In the genomic region with DNA sequence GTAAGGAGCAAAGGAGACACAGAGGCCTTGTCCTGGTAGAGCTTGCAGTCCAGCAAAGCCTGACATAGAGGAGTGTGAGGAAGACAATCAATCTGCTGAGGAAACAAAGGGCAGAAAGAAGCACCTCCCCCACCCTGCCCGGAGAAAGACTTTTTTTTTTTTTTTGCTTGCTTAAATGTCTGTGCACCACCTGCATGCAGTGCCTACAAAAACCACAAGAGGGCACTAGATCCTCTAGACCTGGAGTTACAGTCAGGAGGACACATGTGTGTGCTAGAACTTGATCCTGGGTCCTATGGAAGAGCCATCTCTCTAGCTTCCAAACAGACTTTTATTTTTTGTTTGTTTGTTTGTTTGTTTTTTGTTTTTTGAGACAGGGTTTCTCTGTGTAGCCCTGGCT, we compare ENCODE assay signal across 8 mouse cellular contexts. TPM values are rescaled to one million over a fixed set of nuclear protein-coding genes. Genes with fewer than 3 reads are reported as not detected.
A peak's percentile ranks its signal among the peaks of the same experiment; 100 is the strongest.
DNase-seq lines count a peak whose midpoint lies in the region; ATAC-seq and TF ChIP-seq lines count a peak whose summit lies in the region.

No protein-coding gene starts in this region.

- TF ChIP-seq CTCF in liver, adult 2 months (IDR thresholded peaks at IDR 0.05; ENCODE audit: low read depth, low read length): peak; percentile 39; the same call in 1 of the 2 replicates

- no peak overlapping the region for H3K4me3 ChIP-seq in liver, adult 2 months (ENCODE audit: insufficient read depth, low read depth, low read length)

- no peak overlapping the region for H3K9ac ChIP-seq in liver, adult 2 months (ENCODE audit: low read depth, low read length)

- TF ChIP-seq POLR2A in liver, adult 2 months (IDR thresholded peaks at IDR 0.05; ENCODE audit: extremely low read depth, insufficient read depth, low read length): no peak

- peak; percentile 60 for DNase-seq in cerebellum, adult 9-11 months
- DNase-seq in left cerebral cortex, postnatal 4 days: peak; percentile 74
- DNase-seq in left cerebral cortex, postnatal 36 days (ENCODE audit: low spot score in 2 of 2): no peak
- DNase-seq in c-Kit-negative CD71-positive TER-119-positive erythroid progenitor cells, embryonic 14.5 days (ENCODE audit: low read depth, low spot score): peak; percentile 67
- peak; percentile 58 for DNase-seq in liver, adult 2 months (ENCODE audit: extremely low read depth, low read depth, low spot score)
- DNase-seq in splenic B cell, adult 2 months (ENCODE audit: low read depth, low spot score): peak; percentile 88
- no peak for DNase-seq in left cerebral cortex, adult 9 months (ENCODE audit: low spot score in 2 of 2)

- H3K27me3 ChIP-seq in liver, adult 2 months (ENCODE audit: control insufficient read depth, insufficient read depth, low read length): no peaks in the 10 kb centered on the region
- H3K27me3 ChIP-seq in splenic B cell, adult 2 months (ENCODE audit: control insufficient read depth, insufficient read depth, low read length, poor library complexity, severe bottlenecking): no peaks in the 10 kb centered on the region

- no peak for ATAC-seq in cerebellum, adult (ENCODE audit: insufficient number of reproducible peaks, low FRiP score, low TSS enrichment)

- no peak overlapping the region for H3K27ac ChIP-seq in liver, adult 2 months (replicated peaks; ENCODE audit: insufficient read depth, low read depth, low read length)

- H3K36me3 ChIP-seq in liver, adult 2 months (ENCODE audit: control insufficient read depth, insufficient read depth, low read length): no peaks in the 10 kb centered on the region
- no peaks in the 10 kb centered on the region for H3K36me3 ChIP-seq in splenic B cell, adult 2 months (ENCODE audit: control insufficient read depth, insufficient read depth, low read length, poor library complexity, severe bottlenecking)

- 17% methylated on average over 1 of the region's 1 CpGs for WGBS in liver, adult 2 months

- H3K4me1 ChIP-seq in liver, adult 2 months (ENCODE audit: control insufficient read depth, insufficient read depth, low read length): peaks cover 13% of the 10 kb centered on the region

- H3K79me2 ChIP-seq in liver, adult 2 months (ENCODE audit: control insufficient read depth, insufficient read depth, low read length): peaks cover 12% of the 10 kb centered on the region; the same call in 1 of the 2 replicates

- intact Hi-C loops in left cerebral cortex, postnatal 4 days (cut with DNase I): loop anchor here (5.0 kb wide), 2 partner anchors 112 to 132 kb away; partner anchors contain the start of gene Grn
- intact Hi-C loops in left cerebral cortex, postnatal 36 days (cut with DNase I): loop anchor here (5.0 kb wide), 1 partner anchor 107 kb away; the partner anchor contains the start of gene Slc25a39

RNA-seq across cellular contexts. Expression of gene Atxn7l3, which starts 3.4 kb away (rescaled TPM):
- total RNA-seq in left cerebral cortex, postnatal 4 days (2021): 100 to 1,000 TPM; 183 to 189 TPM
- 100 to 1,000 TPM; 227 to 258 TPM for total RNA-seq in left cerebral cortex, postnatal 36 days (2021)
- 7.1 and 8.5 TPM in 2 replicates for total RNA-seq in liver, adult 2 months (2014; rRNA removed)
- 16.8 and 20.6 TPM in 2 replicates for polyA plus RNA-seq in liver, adult 2 months (2012; rRNA removed)

RNA-seq across cellular contexts. Expression of gene Tmub2, which starts 15.1 kb away (rescaled TPM):
- 10 to 100 TPM; 53.6 to 56.1 TPM for total RNA-seq in left cerebral cortex, postnatal 4 days (2021)
- total RNA-seq in left cerebral cortex, postnatal 36 days (2021): 10 to 100 TPM; 70.8 to 77.7 TPM
- 18.1 and 19.0 TPM in 2 replicates for total RNA-seq in liver, adult 2 months (2014; rRNA removed)
- 33.5 and 34.2 TPM in 2 replicates for polyA plus RNA-seq in liver, adult 2 months (2012; rRNA removed)

RNA-seq across cellular contexts. Expression of gene Ubtf, which starts 19.7 kb away (rescaled TPM):
- 100 to 1,000 TPM; 113 to 115 TPM for total RNA-seq in left cerebral cortex, postnatal 4 days (2021)
- total RNA-seq in left cerebral cortex, postnatal 36 days (2021): 100 to 1,000 TPM; 114 to 125 TPM
- total RNA-seq in liver, adult 2 months (2014; rRNA removed): 19.4 and 19.5 TPM in 2 replicates
- polyA plus RNA-seq in liver, adult 2 months (2012; rRNA removed): 12.7 and 12.8 TPM in 2 replicates

RNA-seq across cellular contexts. Expression of gene Asb16, which starts 31.3 kb away (rescaled TPM):
- under 1 TPM; 0.91 to 0.98 TPM for total RNA-seq in left cerebral cortex, postnatal 4 days (2021)
- total RNA-seq in left cerebral cortex, postnatal 36 days (2021): 1 to 10 TPM; 1.2 to 1.7 TPM
- total RNA-seq in liver, adult 2 months (2014; rRNA removed): 0.09 TPM in 1 of 2 replicates, not detected in the other
- 0.16 and 0.20 TPM in 2 replicates for polyA plus RNA-seq in liver, adult 2 months (2012; rRNA removed)

RNA-seq across cellular contexts. Expression of gene BC030867, which starts 51.2 kb away (rescaled TPM):
- total RNA-seq in left cerebral cortex, postnatal 4 days (2021): 1 to 10 TPM; 1.4 to 1.6 TPM
- 1 to 10 TPM; 1.2 TPM for total RNA-seq in left cerebral cortex, postnatal 36 days (2021)
- 0.27 TPM in 1 of 2 replicates, not detected in the other for total RNA-seq in liver, adult 2 months (2014; rRNA removed)
- 0.20 and 0.38 TPM in 2 replicates for polyA plus RNA-seq in liver, adult 2 months (2012; rRNA removed)

Comparison
In these comparisons a context has a peak if more than half of its experiments do, and no peak if none do; other contexts are left out.
1. DNase-seq: peak in cerebellum, adult 9-11 months (single experiment), left cerebral cortex, postnatal 4 days (single experiment), c-Kit-negative CD71-positive TER-119-positive erythroid progenitor cells, embryonic 14.5 days (single experiment), liver, adult 2 months (single experiment) and splenic B cell, adult 2 months (single experiment); none in left cerebral cortex, postnatal 36 days (0 of 2) and left cerebral cortex, adult 9 months (0 of 2).
2. RNA of gene Atxn7l3, which starts 3.4 kb away (total RNA-seq): 227 to 258 TPM in left cerebral cortex, postnatal 36 days and 183 to 189 TPM in left cerebral cortex, postnatal 4 days; 7.1 to 8.5 TPM in liver, adult 2 months; every median in the first group is over 10 times any median in the second.